Mouse (Mus musculus): Measurements from ENCODE around the gene Agt. TPM values are rescaled to one million over a fixed set of nuclear protein-coding genes. Genes with fewer than 3 reads are reported as not detected.

The Agt gene
- polyA plus RNA-seq, 1 experiment, result not detected

DNA sequence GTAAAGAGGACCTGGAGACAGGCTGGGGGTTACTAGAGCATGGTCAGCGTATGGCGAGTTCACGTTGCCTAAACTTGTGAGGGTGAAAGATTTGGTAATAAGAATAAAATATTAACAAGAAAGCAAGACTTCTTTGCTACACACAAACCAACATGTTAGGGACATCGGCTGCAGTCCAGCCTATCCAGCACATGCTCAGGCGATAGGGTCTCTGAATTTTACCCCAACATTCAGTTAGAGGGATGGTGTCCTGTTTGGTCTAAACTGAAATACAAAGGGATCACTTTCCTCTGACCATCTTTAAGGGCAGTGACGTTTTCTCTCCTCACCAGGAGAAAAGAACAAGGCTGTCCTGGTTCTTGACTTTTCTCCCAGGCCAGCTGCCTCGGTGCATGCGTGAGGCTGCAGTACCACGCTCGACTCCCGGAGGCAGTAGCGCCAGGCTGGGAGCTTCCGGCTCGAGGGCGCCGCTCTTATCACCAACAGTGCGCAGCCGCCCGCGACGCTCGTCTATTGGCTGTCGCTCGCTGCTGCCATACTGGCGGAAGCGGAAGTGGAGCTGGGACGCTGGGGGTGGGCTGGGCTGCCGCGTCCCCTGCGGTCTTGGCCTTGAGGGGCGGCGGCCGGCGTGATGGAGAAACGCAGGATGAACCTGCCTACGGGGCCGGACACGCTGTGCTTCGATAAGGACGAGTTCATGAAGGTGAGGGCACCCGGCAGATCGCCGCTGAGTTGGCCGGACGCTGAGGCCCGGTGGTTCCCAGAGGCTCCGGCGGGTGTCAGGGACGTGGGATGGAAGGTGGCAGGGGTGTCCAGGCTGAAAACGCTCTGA, 49.0 kb downstream of the Agt start, which contains the start of gene Cog2:
Cog2 (plus strand) TSS at position 519 of the 832 bp plus-strand sequence.
- TF ChIP-seq POLR2A (IDR thresholded peaks at IDR 0.05; ENCODE audit: insufficient read depth, low read depth, low read length) (peak; percentile 71), CTCF (IDR thresholded peaks at IDR 0.05; ENCODE audit: insufficient read depth, low read depth, low read length) (peak; percentile 72; the same call in 1 of the 2 replicates)
- Histone ChIP-seq H3K4me3 (ENCODE audit: insufficient read depth, low read depth, low read length) (peak within 1 kb of the TSS; percentile 67), H3K27ac (ENCODE audit: insufficient read depth, low read depth, low read length) (no peak within 1 kb of the TSS), H3K4me1 (ENCODE audit: control insufficient read depth, insufficient read depth, low read length) (peaks cover 20% of the 10 kb centered on the region)
- 10% methylated on average over 50 of the region's 50 CpGs for WGBS

DNA sequence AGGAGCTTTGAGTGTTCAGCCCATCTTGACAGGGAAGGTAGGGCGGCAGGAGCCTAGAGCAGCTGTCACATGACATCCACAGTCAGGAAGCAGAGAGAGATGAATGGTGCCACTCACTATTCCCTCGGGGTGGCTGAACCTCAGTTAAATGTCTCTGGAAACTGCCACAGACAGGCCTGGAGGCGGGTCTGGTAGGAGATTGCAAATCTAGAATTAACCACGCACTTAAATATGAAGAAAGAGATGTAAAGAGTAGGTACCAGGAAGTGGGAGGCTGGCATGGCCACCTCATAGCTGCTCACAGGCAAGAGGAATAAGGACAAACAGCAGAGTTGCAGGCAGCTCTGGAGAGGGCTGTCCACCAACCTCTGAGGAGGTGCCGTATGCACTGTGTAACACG, 52.4 kb downstream of the Agt start:
- H3K27ac ChIP-seq (ENCODE audit: insufficient read depth, low read depth, low read length), result no peak overlapping the region; the same call in 1 of the 2 replicates
- peaks cover 11% of the 10 kb centered on the region for H3K4me1 ChIP-seq (ENCODE audit: control insufficient read depth, insufficient read depth, low read length)
- 53% methylated on average over 6 of the region's 6 CpGs for WGBS
- no peak overlapping the region for H3K4me3 ChIP-seq (ENCODE audit: insufficient read depth, low read depth, low read length)
- TF ChIP-seq CTCF (IDR thresholded peaks at IDR 0.05; ENCODE audit: insufficient read depth, low read depth, low read length), result no peak
- no peak for TF ChIP-seq POLR2A (IDR thresholded peaks at IDR 0.05; ENCODE audit: insufficient read depth, low read depth, low read length)

DNA sequence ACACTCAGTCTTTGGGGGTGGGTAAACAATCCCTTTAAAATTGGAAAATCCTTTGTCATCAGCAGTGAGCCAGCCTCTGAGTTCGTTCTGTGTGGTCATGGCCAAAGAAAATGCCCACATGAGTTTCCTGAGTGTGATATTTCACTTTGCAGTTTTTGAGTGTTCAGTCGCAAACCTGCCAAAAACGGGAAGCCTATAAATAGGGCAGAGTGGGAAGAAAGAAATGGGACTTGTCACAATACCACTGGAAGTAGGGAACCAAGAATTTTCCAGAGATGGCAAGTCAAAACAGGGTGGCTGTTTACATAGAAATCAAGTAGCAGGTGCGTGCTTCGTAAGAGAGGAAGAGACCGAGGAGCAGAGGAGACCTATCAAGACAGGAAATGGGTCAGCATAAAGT, 53.0 kb downstream of the Agt start:
- Histone ChIP-seq H3K4me3 (ENCODE audit: insufficient read depth, low read depth, low read length) (no peak overlapping the region), H3K27ac (ENCODE audit: insufficient read depth, low read depth, low read length) (no peak overlapping the region; the same call in 1 of the 2 replicates), H3K4me1 (ENCODE audit: control insufficient read depth, insufficient read depth, low read length) (peaks cover 6% of the 10 kb centered on the region)
- TF ChIP-seq POLR2A (IDR thresholded peaks at IDR 0.05; ENCODE audit: insufficient read depth, low read depth, low read length) (no peak), CTCF (IDR thresholded peaks at IDR 0.05; ENCODE audit: insufficient read depth, low read depth, low read length) (no peak)
- 46% methylated on average over 6 of the region's 6 CpGs for WGBS

DNA sequence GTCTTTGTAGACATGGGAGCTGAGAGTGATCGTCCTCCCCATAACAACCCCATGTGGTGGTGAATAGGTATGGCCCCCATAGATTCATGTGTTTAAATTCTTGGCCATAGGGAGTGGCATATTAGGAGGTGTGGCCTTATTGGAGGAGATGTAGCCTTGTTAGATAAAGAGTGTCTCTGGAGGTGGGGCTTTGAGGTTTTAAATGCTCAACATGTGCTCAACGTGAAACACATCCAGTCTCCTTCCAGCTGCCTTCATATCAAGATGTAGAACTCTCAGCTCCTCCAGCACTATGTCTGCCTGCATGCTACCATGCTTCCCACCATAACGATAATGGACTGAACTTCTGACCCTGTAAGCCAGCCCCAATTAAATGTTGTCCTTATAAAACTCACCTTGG, 53.5 kb downstream of the Agt start:
- peaks cover 6% of the 10 kb centered on the region for H3K4me1 ChIP-seq (ENCODE audit: control insufficient read depth, insufficient read depth, low read length)
- 54% methylated on average over 3 of the region's 3 CpGs for WGBS
- no peak overlapping the region for H3K4me3 ChIP-seq (ENCODE audit: insufficient read depth, low read depth, low read length)
- TF ChIP-seq CTCF (IDR thresholded peaks at IDR 0.05; ENCODE audit: insufficient read depth, low read depth, low read length), result no peak
- no peak for TF ChIP-seq POLR2A (IDR thresholded peaks at IDR 0.05; ENCODE audit: insufficient read depth, low read depth, low read length)
- no peak overlapping the region for H3K27ac ChIP-seq (ENCODE audit: insufficient read depth, low read depth, low read length)

DNA sequence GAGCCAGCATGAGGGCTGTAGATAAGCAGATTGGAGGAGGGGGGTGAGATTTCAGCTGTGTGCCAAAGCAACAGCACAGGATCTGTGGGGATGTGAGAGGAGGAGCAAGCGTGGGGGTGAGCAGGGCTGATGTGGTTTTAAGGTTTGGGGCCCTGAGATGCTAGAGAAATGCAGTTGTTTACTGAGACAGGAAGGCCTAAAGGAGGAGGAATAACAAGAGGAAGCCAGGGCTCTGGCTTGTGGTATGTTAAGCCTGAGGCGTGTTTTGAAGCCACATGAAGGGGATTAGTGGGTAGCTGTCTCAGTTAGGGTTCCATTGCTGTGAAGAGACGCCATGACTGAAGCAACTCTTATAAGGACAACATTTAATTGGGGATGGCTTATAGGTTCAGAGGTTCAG, 60.4 kb downstream of the Agt start:
- TF ChIP-seq POLR2A (IDR thresholded peaks at IDR 0.05; ENCODE audit: insufficient read depth, low read depth, low read length) (no peak), CTCF (IDR thresholded peaks at IDR 0.05; ENCODE audit: insufficient read depth, low read depth, low read length) (no peak)
- Histone ChIP-seq H3K4me3 (ENCODE audit: insufficient read depth, low read depth, low read length) (no peak overlapping the region), H3K4me1 (ENCODE audit: control insufficient read depth, insufficient read depth, low read length) (peaks cover 8% of the 10 kb centered on the region), H3K27ac (ENCODE audit: insufficient read depth, low read depth, low read length) (peak overlapping the region; percentile 5; the same call in 1 of the 2 replicates)
- WGBS, result 64% methylated on average over 3 of the region's 3 CpGs

DNA sequence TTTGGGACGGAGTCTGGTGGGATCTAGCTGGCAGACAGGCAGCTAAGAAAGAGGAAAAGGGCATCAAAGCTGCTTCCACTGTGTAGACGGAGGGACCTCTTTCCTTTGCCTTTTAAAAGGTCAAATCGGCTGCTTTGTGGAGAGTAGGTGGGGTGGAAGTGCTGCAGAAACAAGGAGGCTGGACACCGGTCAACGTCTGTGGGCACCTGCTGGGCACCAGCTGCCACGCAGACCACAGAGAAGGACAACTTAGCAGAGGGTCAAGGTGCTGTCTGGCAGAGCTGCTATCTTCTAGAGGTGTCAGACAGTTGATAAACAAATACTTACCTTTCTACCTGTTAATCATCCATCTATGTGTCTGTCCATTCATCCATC, 61.2 kb downstream of the Agt start:
- Histone ChIP-seq H3K4me3 (ENCODE audit: insufficient read depth, low read depth, low read length) (no peak overlapping the region), H3K4me1 (ENCODE audit: control insufficient read depth, insufficient read depth, low read length) (peaks cover 8% of the 10 kb centered on the region), H3K27ac (ENCODE audit: insufficient read depth, low read depth, low read length) (peak overlapping the region; percentile 34; the same call in 1 of the 2 replicates)
- 60% methylated on average over 6 of the region's 6 CpGs for WGBS
- no peak for TF ChIP-seq POLR2A (IDR thresholded peaks at IDR 0.05; ENCODE audit: insufficient read depth, low read depth, low read length)
- no peak for TF ChIP-seq CTCF (IDR thresholded peaks at IDR 0.05; ENCODE audit: insufficient read depth, low read depth, low read length)

DNA sequence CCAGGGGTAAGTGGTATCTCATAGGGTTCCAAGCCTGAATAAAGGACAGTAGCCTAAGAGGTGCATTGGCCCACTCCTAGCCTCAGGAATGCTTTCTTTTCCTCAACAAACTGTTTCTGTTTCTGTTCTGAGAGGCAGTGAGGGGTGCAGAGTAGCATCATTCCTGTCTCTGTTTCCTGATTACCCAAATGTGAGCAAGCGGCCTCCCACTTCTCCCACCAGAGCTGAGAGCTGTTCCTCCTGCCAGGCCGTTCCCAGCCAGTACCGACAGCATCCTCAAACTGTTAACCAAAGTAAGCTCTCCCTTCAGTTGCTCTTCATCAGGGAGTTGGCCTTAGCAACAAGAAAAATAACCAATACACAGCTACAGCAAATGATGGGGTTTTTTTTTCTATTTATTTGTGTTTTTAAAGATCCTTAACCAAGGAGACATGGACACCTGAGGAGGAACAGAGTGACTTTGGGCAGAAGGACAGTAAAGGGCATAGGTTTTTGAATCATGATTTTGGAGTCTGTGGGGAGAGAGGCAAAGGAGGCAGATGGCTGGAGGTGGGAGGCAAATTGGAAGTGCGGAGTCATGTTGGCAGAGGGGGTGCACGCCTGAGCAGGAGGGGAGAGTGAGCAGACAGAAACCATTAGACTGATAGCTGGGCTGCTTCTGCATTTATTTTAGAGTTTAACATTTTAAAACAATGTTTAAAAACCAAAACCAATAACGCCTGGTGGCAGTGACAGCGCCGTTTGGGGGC, 61.8 kb downstream of the Agt start:
- H3K4me3 ChIP-seq (ENCODE audit: insufficient read depth, low read depth, low read length), result no peak overlapping the region
- no peak for TF ChIP-seq CTCF (IDR thresholded peaks at IDR 0.05; ENCODE audit: insufficient read depth, low read depth, low read length)
- TF ChIP-seq POLR2A (IDR thresholded peaks at IDR 0.05; ENCODE audit: insufficient read depth, low read depth, low read length), result no peak
- H3K4me1 ChIP-seq (ENCODE audit: control insufficient read depth, insufficient read depth, low read length), result peaks cover 8% of the 10 kb centered on the region
- H3K27ac ChIP-seq (ENCODE audit: insufficient read depth, low read depth, low read length), result peak overlapping the region; percentile 34
- 55% methylated on average over 8 of the region's 8 CpGs for WGBS

Other genes starting within 250 kb of the Agt start
- gene Pgbd5, start 130.0 kb downstream of the Agt start, polyA plus RNA-seq (2012; ENCODE audit: insufficient read depth, insufficient read length, low replicate concordance, missing spikeins), result not detected in 2 replicates
- not detected in 2 replicates for gene Cog2, start 48.9 kb downstream of the Agt start, polyA plus RNA-seq (2012; ENCODE audit: insufficient read depth, insufficient read length, low replicate concordance, missing spikeins)
- not detected in 2 replicates for gene Capn9, start 6.4 kb upstream of the Agt start, polyA plus RNA-seq (2012; ENCODE audit: insufficient read depth, insufficient read length, low replicate concordance, missing spikeins)
- gene 2310022B05Rik, start 93.7 kb upstream of the Agt start, polyA plus RNA-seq (2012; ENCODE audit: insufficient read depth, insufficient read length, low replicate concordance, missing spikeins), result not detected in 2 replicates
- gene Ttc13, start 152.3 kb upstream of the Agt start, polyA plus RNA-seq (2012; ENCODE audit: insufficient read depth, insufficient read length, low replicate concordance, missing spikeins), result not detected in 2 replicates
- gene Arv1, start 152.4 kb upstream of the Agt start, polyA plus RNA-seq (2012; ENCODE audit: insufficient read depth, insufficient read length, low replicate concordance, missing spikeins), result not detected in 2 replicates
- not detected in 2 replicates for gene Fam89a, start 182.1 kb upstream of the Agt start, polyA plus RNA-seq (2012; ENCODE audit: insufficient read depth, insufficient read length, low replicate concordance, missing spikeins)
- gene Trim67, start 223.4 kb upstream of the Agt start, polyA plus RNA-seq (2012; ENCODE audit: insufficient read depth, insufficient read length, low replicate concordance, missing spikeins), result not detected in 2 replicates